Mouse (Mus musculus): ENCODE results near the gene AL607142.1. TPM values are rescaled to one million over a fixed set of nuclear protein-coding genes. Genes with fewer than 3 reads are reported as not detected.

The AL607142.1 gene
- polyA plus RNA-seq, 1 experiment from 2014 or later, result not detected

DNA sequence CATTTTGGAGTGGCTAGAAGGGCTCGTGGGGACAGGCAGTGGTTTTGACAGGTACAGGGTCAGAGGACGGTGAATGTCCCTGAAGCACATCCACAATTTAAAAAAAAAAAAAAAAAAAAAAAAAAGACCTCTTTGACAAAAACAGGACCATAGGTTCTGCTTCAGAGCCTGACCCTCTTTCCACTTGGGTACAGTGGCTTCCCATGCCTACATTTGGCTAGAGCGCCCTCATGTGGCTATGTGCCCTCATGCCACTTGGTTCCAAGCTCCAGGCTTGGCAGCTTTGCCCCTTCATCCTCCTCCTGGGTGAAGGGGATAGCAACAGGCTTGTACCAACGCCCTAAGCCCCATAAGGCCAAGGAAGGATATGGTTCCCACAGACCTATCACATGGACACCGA lies 39.8 kb downstream of the AL607142.1 start:
- 54% methylated on average over 5 of the region's 5 CpGs for WGBS
- Histone ChIP-seq H3K4me2 (ENCODE audit: low read depth, low read length) (no peak overlapping the region), H3K36me3 (ENCODE audit: control insufficient read depth, insufficient read depth, low read length) (no peaks in the 10 kb centered on the region), H3K27me3 (ENCODE audit: control insufficient read depth, insufficient read depth, low read length) (no peaks in the 10 kb centered on the region), H3K4me3 (replicated peaks; ENCODE audit: low read length) (no peak overlapping the region), H3K9ac (ENCODE audit: low read length) (no peak overlapping the region), H3K27ac (ENCODE audit: low read length) (no peak overlapping the region), H3K4me1 (ENCODE audit: control insufficient read depth, insufficient read depth, low read length) (no peaks in the 10 kb centered on the region), H3K9me3 (replicated peaks; ENCODE audit: control insufficient read depth, low read length) (no peaks in the 10 kb centered on the region)
- ATAC-seq (ENCODE audit: insufficient read depth, low FRiP score), result no peak

DNA sequence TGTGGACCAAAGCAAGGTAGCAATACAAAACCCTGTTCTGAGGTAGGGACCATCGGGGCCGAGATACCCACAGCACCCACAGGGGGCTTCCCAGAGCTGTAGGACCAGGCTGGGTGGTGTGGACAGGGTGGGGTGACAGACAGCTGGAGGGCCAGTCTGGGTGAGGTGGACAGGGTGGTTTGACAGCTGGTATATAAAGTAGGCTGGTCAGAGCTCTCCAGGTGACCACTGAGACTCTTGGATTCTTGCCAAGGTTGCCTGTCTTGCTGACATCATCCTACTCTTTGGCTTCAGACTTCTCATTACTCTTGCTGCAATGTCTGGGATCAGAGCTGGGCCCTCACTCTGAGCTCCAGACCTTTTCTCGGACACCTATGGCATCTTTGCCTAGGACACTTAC lies 41.6 kb downstream of the AL607142.1 start:
- no peak overlapping the region for H3K9ac ChIP-seq (ENCODE audit: low read length)
- no peaks in the 10 kb centered on the region for H3K36me3 ChIP-seq (ENCODE audit: control insufficient read depth, insufficient read depth, low read length)
- no peak overlapping the region for H3K4me3 ChIP-seq (replicated peaks; ENCODE audit: low read length)
- WGBS, result 84% methylated on average over 3 of the region's 3 CpGs
- no peak overlapping the region for H3K4me2 ChIP-seq (ENCODE audit: low read depth, low read length)
- no peak for ATAC-seq (ENCODE audit: insufficient read depth, low FRiP score)
- no peak overlapping the region for H3K27ac ChIP-seq (ENCODE audit: low read length)
- H3K27me3 ChIP-seq (ENCODE audit: control insufficient read depth, insufficient read depth, low read length), result no peaks in the 10 kb centered on the region
- H3K9me3 ChIP-seq (replicated peaks; ENCODE audit: control insufficient read depth, low read length), result no peaks in the 10 kb centered on the region
- no peaks in the 10 kb centered on the region for H3K4me1 ChIP-seq (ENCODE audit: control insufficient read depth, insufficient read depth, low read length)

DNA sequence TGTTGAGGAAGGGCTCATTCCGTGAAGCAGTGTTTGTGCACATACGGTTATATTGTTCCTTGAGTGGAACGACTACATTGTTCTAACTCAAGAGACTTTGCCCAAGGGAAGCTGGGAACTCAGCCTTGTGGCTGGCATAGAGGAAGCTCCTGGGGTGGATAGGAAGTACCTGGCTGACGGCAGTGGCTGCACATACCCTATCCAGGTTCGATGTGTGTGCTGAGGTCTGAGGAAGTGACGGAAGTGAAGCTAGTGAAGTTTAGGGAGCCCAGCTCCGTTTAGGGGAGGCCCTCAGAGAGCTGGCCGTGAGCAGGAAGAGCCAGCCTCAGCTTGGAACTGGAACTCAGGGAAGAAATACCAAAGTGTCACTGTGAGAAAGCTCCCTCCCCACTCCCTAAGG lies 43.0 kb downstream of the AL607142.1 start:
- WGBS, result 66% methylated on average over 8 of the region's 8 CpGs
- no peak overlapping the region for H3K9ac ChIP-seq (ENCODE audit: low read length)
- no peaks in the 10 kb centered on the region for H3K27me3 ChIP-seq (ENCODE audit: control insufficient read depth, insufficient read depth, low read length)
- H3K4me3 ChIP-seq (replicated peaks; ENCODE audit: low read length), result no peak overlapping the region
- no peaks in the 10 kb centered on the region for H3K4me1 ChIP-seq (ENCODE audit: control insufficient read depth, insufficient read depth, low read length)
- no peak overlapping the region for H3K27ac ChIP-seq (ENCODE audit: low read length)
- H3K9me3 ChIP-seq (replicated peaks; ENCODE audit: control insufficient read depth, low read length), result no peaks in the 10 kb centered on the region
- H3K36me3 ChIP-seq (ENCODE audit: control insufficient read depth, insufficient read depth, low read length), result no peaks in the 10 kb centered on the region
- ATAC-seq (ENCODE audit: insufficient read depth, low FRiP score), result no peak
- no peak overlapping the region for H3K4me2 ChIP-seq (ENCODE audit: low read depth, low read length)

DNA sequence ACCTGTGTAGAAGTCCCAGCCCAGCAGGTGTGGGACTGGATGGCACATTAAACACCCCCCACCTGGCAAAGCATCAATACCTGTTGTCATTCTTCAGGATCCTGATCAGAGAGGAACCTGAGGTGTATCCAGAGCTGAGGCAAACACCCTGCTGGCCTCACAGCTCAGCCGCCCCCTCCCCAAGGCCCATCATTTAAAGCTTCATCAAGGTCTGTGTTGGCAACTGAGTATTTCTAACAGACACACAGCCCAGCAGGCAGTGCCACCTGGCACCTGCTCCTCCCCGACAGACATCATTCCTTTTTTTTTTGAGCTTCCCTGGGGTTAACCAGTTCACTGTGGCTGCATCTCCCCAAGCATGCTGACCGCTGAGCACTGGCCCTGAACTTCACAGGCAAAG lies 50.7 kb downstream of the AL607142.1 start:
- Histone ChIP-seq H3K36me3 (ENCODE audit: control insufficient read depth, insufficient read depth, low read length) (no peaks in the 10 kb centered on the region), H3K27me3 (ENCODE audit: control insufficient read depth, insufficient read depth, low read length) (no peaks in the 10 kb centered on the region), H3K4me2 (ENCODE audit: low read depth, low read length) (no peak overlapping the region), H3K9me3 (replicated peaks; ENCODE audit: control insufficient read depth, low read length) (no peaks in the 10 kb centered on the region), H3K9ac (ENCODE audit: low read length) (no peak overlapping the region), H3K4me3 (replicated peaks; ENCODE audit: low read length) (no peak overlapping the region), H3K4me1 (ENCODE audit: control insufficient read depth, insufficient read depth, low read length) (no peaks in the 10 kb centered on the region), H3K27ac (ENCODE audit: low read length) (no peak overlapping the region)
- ATAC-seq (ENCODE audit: insufficient read depth, low FRiP score), result no peak
- 85% methylated on average over 3 of the region's 3 CpGs for WGBS

DNA sequence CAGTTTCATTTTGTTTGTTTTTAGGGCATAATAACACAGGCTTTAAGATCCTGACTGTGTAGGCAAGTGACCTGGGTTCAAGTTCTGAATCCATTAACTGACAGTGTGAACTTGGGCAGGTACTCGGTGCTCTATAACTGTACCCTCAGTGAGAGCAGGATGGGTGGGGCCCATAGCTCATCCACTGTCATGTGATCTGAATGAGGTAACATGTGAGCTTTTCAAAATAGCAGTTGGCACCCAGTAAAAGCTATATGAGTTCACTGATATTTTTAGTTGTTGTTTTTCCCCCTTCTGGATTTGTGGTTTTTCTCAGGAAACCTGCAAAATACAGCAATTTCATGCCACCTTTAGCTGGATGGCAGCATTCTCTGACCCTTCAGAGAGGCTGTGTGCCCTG lies 51.5 kb downstream of the AL607142.1 start:
- Histone ChIP-seq H3K9ac (ENCODE audit: low read length) (no peak overlapping the region), H3K9me3 (replicated peaks; ENCODE audit: control insufficient read depth, low read length) (no peaks in the 10 kb centered on the region), H3K36me3 (ENCODE audit: control insufficient read depth, insufficient read depth, low read length) (no peaks in the 10 kb centered on the region), H3K27me3 (ENCODE audit: control insufficient read depth, insufficient read depth, low read length) (no peaks in the 10 kb centered on the region), H3K4me1 (ENCODE audit: control insufficient read depth, insufficient read depth, low read length) (no peaks in the 10 kb centered on the region), H3K4me2 (ENCODE audit: low read depth, low read length) (no peak overlapping the region), H3K27ac (ENCODE audit: low read length) (no peak overlapping the region), H3K4me3 (replicated peaks; ENCODE audit: low read length) (no peak overlapping the region)
- 46% methylated on average over 1 of the region's 1 CpGs for WGBS
- ATAC-seq (ENCODE audit: insufficient read depth, low FRiP score), result no peak

DNA sequence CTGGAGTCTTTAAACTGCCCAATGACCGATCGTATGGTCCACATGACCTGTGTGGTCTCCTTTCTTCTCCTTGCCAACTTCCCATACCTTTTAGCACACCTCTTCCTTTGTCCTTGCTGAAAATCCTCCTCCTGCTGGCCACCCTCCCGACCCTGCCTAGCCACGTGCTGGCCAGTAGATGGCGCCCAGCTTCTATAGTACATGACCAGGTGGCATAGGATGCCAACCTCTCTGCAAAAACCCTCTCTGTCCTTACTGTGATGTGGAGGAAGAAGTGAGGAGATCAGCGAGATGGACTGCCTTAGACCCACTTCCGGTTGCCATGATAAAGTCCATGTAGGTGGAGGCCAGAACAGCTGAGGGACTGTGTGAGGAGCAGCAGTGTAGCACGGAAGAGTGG lies 55.5 kb downstream of the AL607142.1 start:
- no peaks in the 10 kb centered on the region for H3K27me3 ChIP-seq (ENCODE audit: control insufficient read depth, insufficient read depth, low read length)
- H3K9me3 ChIP-seq (replicated peaks; ENCODE audit: control insufficient read depth, low read length), result no peaks in the 10 kb centered on the region
- H3K9ac ChIP-seq (ENCODE audit: low read length), result no peak overlapping the region
- no peak overlapping the region for H3K27ac ChIP-seq (ENCODE audit: low read length)
- no peak for ATAC-seq (ENCODE audit: insufficient read depth, low FRiP score)
- no peak overlapping the region for H3K4me3 ChIP-seq (replicated peaks; ENCODE audit: low read length)
- 28% methylated on average over 8 of the region's 8 CpGs for WGBS
- H3K4me1 ChIP-seq (ENCODE audit: control insufficient read depth, insufficient read depth, low read length), result no peaks in the 10 kb centered on the region
- H3K36me3 ChIP-seq (ENCODE audit: control insufficient read depth, insufficient read depth, low read length), result no peaks in the 10 kb centered on the region
- no peak overlapping the region for H3K4me2 ChIP-seq (ENCODE audit: low read depth, low read length)

DNA sequence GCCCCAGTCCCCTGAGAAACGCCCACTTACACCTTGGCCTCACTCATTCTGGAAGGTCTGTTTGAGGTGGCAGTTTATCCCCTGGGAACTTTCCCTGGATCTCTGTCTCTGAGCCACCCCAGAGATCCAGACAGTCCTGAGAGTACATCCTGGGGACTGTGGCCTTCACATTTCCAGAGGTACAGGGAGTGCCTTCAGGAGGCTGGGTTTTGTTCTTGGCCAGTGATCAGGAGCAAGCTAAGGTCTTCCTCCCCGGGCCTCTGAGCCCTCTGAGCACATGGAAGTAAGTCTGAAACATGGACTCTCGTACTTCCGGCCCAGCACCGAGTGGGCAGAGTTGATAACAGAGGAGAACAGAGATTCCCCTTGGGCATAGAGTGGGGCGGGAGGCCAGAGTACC lies 59.9 kb downstream of the AL607142.1 start:
- Histone ChIP-seq H3K27ac (ENCODE audit: low read length) (no peak overlapping the region), H3K4me1 (ENCODE audit: control insufficient read depth, insufficient read depth, low read length) (no peaks in the 10 kb centered on the region), H3K27me3 (ENCODE audit: control insufficient read depth, insufficient read depth, low read length) (no peaks in the 10 kb centered on the region), H3K4me3 (replicated peaks; ENCODE audit: low read length) (no peak overlapping the region), H3K9me3 (replicated peaks; ENCODE audit: control insufficient read depth, low read length) (no peaks in the 10 kb centered on the region), H3K36me3 (ENCODE audit: control insufficient read depth, insufficient read depth, low read length) (no peaks in the 10 kb centered on the region), H3K9ac (ENCODE audit: low read length) (no peak overlapping the region), H3K4me2 (ENCODE audit: low read depth, low read length) (no peak overlapping the region)
- 77% methylated on average over 6 of the region's 6 CpGs for WGBS
- no peak for ATAC-seq (ENCODE audit: insufficient read depth, low FRiP score)

DNA sequence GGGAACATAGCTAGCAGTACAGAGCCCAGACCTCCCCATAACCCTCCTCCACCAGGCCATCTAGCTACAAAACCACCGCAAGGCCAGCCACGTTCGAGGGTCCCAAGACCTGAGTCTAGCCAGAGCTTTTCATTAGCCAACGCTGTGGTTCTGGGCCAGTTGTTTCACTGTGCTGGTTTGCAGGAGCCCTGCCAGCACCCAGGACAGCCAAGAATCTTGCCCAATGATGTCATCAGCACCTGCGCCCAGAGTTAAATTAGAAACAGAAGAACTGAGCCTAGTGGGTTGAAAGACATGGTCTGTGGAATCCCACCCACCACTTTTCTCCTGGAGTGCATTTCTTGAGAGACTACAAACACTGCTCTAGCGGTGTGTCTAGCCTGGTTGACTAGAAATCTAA lies 61.3 kb downstream of the AL607142.1 start:
- no peaks in the 10 kb centered on the region for H3K36me3 ChIP-seq (ENCODE audit: control insufficient read depth, insufficient read depth, low read length)
- no peak overlapping the region for H3K27ac ChIP-seq (ENCODE audit: low read length)
- no peak overlapping the region for H3K4me2 ChIP-seq (ENCODE audit: low read depth, low read length)
- 87% methylated on average over 6 of the region's 6 CpGs for whole genome bisulfite sequencing
- H3K9me3 ChIP-seq (replicated peaks; ENCODE audit: control insufficient read depth, low read length), result no peaks in the 10 kb centered on the region
- no peaks in the 10 kb centered on the region for H3K4me1 ChIP-seq (ENCODE audit: control insufficient read depth, insufficient read depth, low read length)
- H3K9ac ChIP-seq (ENCODE audit: low read length), result no peak overlapping the region
- no peak for ATAC-seq (ENCODE audit: insufficient read depth, low FRiP score)
- no peak overlapping the region for H3K4me3 ChIP-seq (replicated peaks; ENCODE audit: low read length)
- no peaks in the 10 kb centered on the region for H3K27me3 ChIP-seq (ENCODE audit: control insufficient read depth, insufficient read depth, low read length)

DNA sequence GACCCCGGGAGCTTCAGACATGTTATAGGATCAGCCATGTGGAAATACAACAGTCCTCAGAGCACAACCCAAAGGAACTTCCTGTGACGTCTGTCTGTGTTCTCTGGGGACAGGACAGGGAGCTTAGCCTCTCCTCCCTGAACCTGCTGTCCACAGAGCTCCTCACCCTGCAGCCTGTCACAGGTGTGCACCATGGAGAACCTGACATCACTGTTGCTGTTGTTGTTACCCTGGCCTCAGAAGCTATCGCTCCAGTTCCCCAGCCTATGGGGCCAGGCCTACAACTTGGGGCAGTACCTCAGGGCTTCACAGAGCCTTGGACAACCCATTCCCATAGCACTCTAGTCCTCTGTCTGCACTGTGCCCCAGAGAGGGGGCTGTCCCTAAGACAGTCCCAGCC lies 62.5 kb downstream of the AL607142.1 start:
- H3K36me3 ChIP-seq (ENCODE audit: control insufficient read depth, insufficient read depth, low read length), result no peaks in the 10 kb centered on the region
- 0 out of 2 replicates have a peak, but pooled peaks cover 3% of the 10 kb centered on the region for H3K4me1 ChIP-seq (ENCODE audit: control insufficient read depth, insufficient read depth, low read length)
- H3K27ac ChIP-seq (ENCODE audit: low read length), result no peak overlapping the region
- no peak overlapping the region for H3K4me2 ChIP-seq (ENCODE audit: low read depth, low read length)
- no peaks in the 10 kb centered on the region for H3K9me3 ChIP-seq (replicated peaks; ENCODE audit: control insufficient read depth, low read length)
- WGBS, result 86% methylated on average over 3 of the region's 3 CpGs
- H3K27me3 ChIP-seq (ENCODE audit: control insufficient read depth, insufficient read depth, low read length), result no peaks in the 10 kb centered on the region
- H3K4me3 ChIP-seq (replicated peaks; ENCODE audit: low read length), result no peak overlapping the region
- no peak overlapping the region for H3K9ac ChIP-seq (ENCODE audit: low read length)
- no peak for ATAC-seq (ENCODE audit: insufficient read depth, low FRiP score)

DNA sequence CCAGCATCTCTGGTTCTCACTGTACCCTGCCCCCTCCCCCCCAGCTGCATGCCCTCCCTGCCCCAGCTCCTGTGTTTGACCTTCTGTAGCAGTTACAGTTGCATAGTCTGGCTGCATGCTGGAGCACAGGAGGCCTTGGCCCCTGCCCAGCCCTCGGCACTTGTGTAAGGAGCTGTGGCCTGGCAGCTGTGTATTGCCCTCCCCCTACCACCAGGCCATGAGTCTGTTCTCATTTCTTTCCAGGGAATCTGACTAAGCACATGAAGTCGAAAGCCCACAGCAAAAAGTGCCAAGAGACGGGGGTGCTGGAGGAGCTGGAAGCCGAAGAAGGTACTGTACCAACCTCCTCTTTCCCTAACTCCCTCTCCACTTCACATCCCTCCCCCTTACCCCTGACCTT lies 63.2 kb downstream of the AL607142.1 start:
- H3K27ac ChIP-seq (ENCODE audit: low read length), result no peak overlapping the region

More for the DNA sequence above, 63.2 kb downstream of the AL607142.1 start:
- 0 out of 2 replicates have a peak, but pooled peaks cover 3% of the 10 kb centered on the region for H3K4me1 ChIP-seq (ENCODE audit: control insufficient read depth, insufficient read depth, low read length)
- ATAC-seq (ENCODE audit: insufficient read depth, low FRiP score), result no peak
- no peaks in the 10 kb centered on the region for H3K9me3 ChIP-seq (replicated peaks; ENCODE audit: control insufficient read depth, low read length)
- no peaks in the 10 kb centered on the region for H3K36me3 ChIP-seq (ENCODE audit: control insufficient read depth, insufficient read depth, low read length)
- no peaks in the 10 kb centered on the region for H3K27me3 ChIP-seq (ENCODE audit: control insufficient read depth, insufficient read depth, low read length)
- no peak overlapping the region for H3K4me3 ChIP-seq (replicated peaks; ENCODE audit: low read length)
- no peak overlapping the region for H3K9ac ChIP-seq (ENCODE audit: low read length)
- H3K4me2 ChIP-seq (ENCODE audit: low read depth, low read length), result no peak overlapping the region
- WGBS, result 57% methylated on average over 4 of the region's 4 CpGs

Data from stomach, embryonic 16.5 days (tissue).